Mouse (Mus musculus): ENCODE measurements at regions not wholly inside any gene's neighbourhood (a gene's known extent, or its start where the extent isn't known, plus 50 kb on each side); places are given as distances from the start of the nearest gene placed in this dataset.

- no peak overlapping the region for H3K27ac ChIP-seq
- no peaks in the 10 kb centered on the region for H3K36me3 ChIP-seq (replicated peaks)
- 91% methylated on average over 12 of the region's 12 CpGs for WGBS
- H3K4me1 ChIP-seq = no peaks in the 10 kb centered on the region
- H3K4me3 ChIP-seq (replicated peaks) = no peak overlapping the region
- no peaks in the 10 kb centered on the region for H3K9me3 ChIP-seq
- no peak overlapping the region for H3K9ac ChIP-seq
- no peak for ATAC-seq (ENCODE audit: low FRiP score)
- H3K27me3 ChIP-seq = no peaks in the 10 kb centered on the region
- H3K4me2 ChIP-seq = no peak overlapping the region
Observed at GRCm38 (mm10) chr3:38131176-38131886, 353.3 kb downstream of the Ankrd50 start.

GRCm38 (mm10) chr3:38130088-38130487, 354.6 kb downstream of the Ankrd50 start:
- Histone ChIP-seq H3K36me3 (replicated peaks) (no peaks in the 10 kb centered on the region), H3K4me1 (no peaks in the 10 kb centered on the region), H3K9me3 (no peaks in the 10 kb centered on the region), H3K4me3 (replicated peaks) (no peak overlapping the region), H3K9ac (no peak overlapping the region), H3K27me3 (no peaks in the 10 kb centered on the region), H3K27ac (no peak overlapping the region), H3K4me2 (no peak overlapping the region)
- ATAC-seq (ENCODE audit: low FRiP score) = no peak
- 70% methylated on average over 1 of the region's 1 CpGs for WGBS

DNA sequence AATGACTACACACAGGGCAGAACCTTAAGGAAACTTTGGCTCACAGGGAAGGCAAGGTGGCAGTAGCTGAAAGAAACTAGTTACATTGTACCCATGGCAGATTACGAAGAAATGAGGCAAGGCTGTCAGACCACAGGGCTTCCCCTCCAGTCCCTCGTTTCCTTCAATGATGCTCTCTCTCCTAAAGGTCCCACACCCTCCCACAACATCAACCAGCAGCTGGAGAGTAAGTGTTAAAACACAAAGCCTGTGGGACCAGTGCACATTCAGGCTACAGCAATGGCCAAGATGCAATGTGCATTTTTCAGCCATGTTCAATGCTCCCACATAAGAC, 355.5 kb downstream of the Ankrd50 start:
- Histone ChIP-seq H3K4me3 (replicated peaks) (no peak overlapping the region), H3K9ac (no peak overlapping the region), H3K36me3 (replicated peaks) (no peaks in the 10 kb centered on the region), H3K27ac (no peak overlapping the region), H3K27me3 (no peaks in the 10 kb centered on the region), H3K4me2 (no peak overlapping the region), H3K4me1 (no peaks in the 10 kb centered on the region), H3K9me3 (no peaks in the 10 kb centered on the region)
- no peak for ATAC-seq (ENCODE audit: low FRiP score)
- WGBS = 81% methylated on average over 2 of the region's 2 CpGs

DNA sequence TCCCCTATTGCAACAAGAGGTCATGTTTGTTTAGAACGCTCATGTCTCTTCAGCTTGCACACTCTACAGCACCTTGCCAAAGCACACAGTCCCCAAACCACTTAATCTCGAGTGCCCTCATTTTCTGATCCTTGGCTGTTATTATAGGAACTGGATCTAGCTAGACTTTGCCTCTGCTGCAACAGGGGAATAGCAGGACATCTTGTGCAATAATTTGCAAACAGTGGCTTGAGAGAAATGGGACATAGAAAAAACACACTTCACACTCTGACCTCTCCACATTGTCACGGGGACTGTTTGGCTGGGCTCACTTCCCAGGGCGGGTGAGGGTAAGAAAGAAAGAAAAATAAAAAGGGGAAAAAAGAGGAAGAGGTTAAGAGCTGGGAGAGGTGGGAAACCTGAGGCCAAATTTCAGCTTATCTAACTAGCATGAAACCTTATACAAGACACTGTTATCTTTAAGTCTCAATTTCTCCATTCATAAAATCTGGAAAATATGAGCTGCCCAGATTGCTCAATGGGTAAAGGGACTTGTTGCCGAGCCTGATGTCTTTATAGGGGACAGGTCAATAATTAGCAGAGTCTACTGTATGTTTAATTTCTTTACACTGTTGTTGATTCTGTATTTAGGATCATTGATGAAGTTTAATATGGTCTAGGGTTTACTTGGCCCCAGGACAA, 356.0 kb downstream of the Ankrd50 start:
- 79% methylated on average over 5 of the region's 5 CpGs for WGBS
- ATAC-seq (ENCODE audit: low FRiP score) = no peak

GRCm38 (mm10) chr3:38116071-38116787, 368.4 kb downstream of the Ankrd50 start:
- Histone ChIP-seq H3K9ac (no peak overlapping the region), H3K9me3 (no peaks in the 10 kb centered on the region), H3K4me1 (no peaks in the 10 kb centered on the region), H3K36me3 (replicated peaks) (no peaks in the 10 kb centered on the region), H3K4me2 (no peak overlapping the region), H3K27ac (no peak overlapping the region), H3K4me3 (replicated peaks) (no peak overlapping the region), H3K27me3 (no peaks in the 10 kb centered on the region)
- WGBS = 78% methylated on average over 7 of the region's 7 CpGs
- ATAC-seq (ENCODE audit: low FRiP score) = no peak

More for the DNA sequence above, 356.0 kb downstream of the Ankrd50 start:
- H3K9me3 ChIP-seq = no peaks in the 10 kb centered on the region
- H3K4me2 ChIP-seq = no peak overlapping the region
- no peaks in the 10 kb centered on the region for H3K27me3 ChIP-seq
- H3K36me3 ChIP-seq (replicated peaks) = no peaks in the 10 kb centered on the region
- no peak overlapping the region for H3K27ac ChIP-seq
- no peaks in the 10 kb centered on the region for H3K4me1 ChIP-seq
- H3K9ac ChIP-seq = no peak overlapping the region
- no peak overlapping the region for H3K4me3 ChIP-seq (replicated peaks)

- Histone ChIP-seq H3K27me3 (no peaks in the 10 kb centered on the region), H3K9ac (no peak overlapping the region), H3K4me3 (replicated peaks) (no peak overlapping the region), H3K4me2 (no peak overlapping the region), H3K27ac (no peak overlapping the region), H3K9me3 (no peaks in the 10 kb centered on the region), H3K4me1 (no peaks in the 10 kb centered on the region), H3K36me3 (replicated peaks) (no peaks in the 10 kb centered on the region)
- ATAC-seq (ENCODE audit: low FRiP score) = no peak
- 82% methylated on average over 3 of the region's 3 CpGs for WGBS
Observed at GRCm38 (mm10) chr3:38112568-38112967, 372.1 kb downstream of the Ankrd50 start.

DNA sequence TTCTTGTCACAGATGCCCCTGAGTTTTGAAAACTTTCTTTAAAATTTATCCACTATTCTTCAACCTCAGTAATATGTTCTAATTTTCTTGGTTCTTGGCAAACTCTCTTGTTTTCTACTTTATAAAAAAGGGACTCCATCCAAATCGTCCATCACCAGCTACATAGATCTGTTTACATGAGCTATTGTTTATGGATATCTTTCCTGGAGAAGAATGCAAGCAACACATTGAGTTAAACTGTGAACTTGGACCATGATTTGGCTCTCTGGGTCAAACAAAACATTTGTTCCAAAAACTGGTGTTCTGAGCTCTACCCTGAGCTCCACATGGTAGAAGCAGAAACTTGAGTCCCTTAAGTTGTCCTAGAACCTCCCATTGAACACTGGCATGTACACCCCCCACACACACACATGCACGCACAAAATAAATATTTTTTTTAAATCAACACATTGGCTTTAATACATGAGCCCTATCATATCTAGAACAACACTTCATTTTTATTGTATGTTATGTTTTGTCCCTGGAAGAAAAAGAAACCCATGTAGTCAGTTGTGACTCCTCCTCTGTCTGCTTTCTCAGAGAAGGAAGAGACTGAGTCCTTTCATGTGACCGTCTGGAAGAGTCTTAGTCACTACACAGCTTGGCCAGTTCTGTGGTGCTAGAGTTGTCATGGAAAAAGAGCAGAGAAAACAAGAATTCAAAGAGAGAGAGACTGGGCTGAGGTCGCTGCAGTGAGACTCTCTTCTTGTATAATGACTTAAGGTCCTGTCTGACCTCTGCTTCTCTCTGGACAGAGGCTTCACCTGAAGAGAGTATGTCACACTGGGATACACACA, 379.4 kb downstream of the Ankrd50 start:
- H3K27me3 ChIP-seq = no peaks in the 10 kb centered on the region
- H3K4me3 ChIP-seq (replicated peaks) = no peak overlapping the region
- no peak overlapping the region for H3K27ac ChIP-seq
- no peaks in the 10 kb centered on the region for H3K36me3 ChIP-seq (replicated peaks)
- H3K9me3 ChIP-seq = no peaks in the 10 kb centered on the region
- no peaks in the 10 kb centered on the region for H3K4me1 ChIP-seq
- no peak overlapping the region for H3K4me2 ChIP-seq
- 86% methylated on average over 4 of the region's 4 CpGs for WGBS
- ATAC-seq (ENCODE audit: low FRiP score) = no peak
- no peak overlapping the region for H3K9ac ChIP-seq

- H3K4me1 ChIP-seq = no peaks in the 10 kb centered on the region
- no peaks in the 10 kb centered on the region for H3K9me3 ChIP-seq
- no peaks in the 10 kb centered on the region for H3K36me3 ChIP-seq (replicated peaks)
- no peak overlapping the region for H3K4me3 ChIP-seq (replicated peaks)
- H3K9ac ChIP-seq = no peak overlapping the region
- no peak for ATAC-seq (ENCODE audit: low FRiP score)
- H3K27me3 ChIP-seq = no peaks in the 10 kb centered on the region
- 91% methylated on average over 3 of the region's 3 CpGs for WGBS
- H3K27ac ChIP-seq = no peak overlapping the region
- no peak overlapping the region for H3K4me2 ChIP-seq
Observed at GRCm38 (mm10) chr3:38104418-38104817, 380.1 kb upstream of the Gm5148 start.

DNA sequence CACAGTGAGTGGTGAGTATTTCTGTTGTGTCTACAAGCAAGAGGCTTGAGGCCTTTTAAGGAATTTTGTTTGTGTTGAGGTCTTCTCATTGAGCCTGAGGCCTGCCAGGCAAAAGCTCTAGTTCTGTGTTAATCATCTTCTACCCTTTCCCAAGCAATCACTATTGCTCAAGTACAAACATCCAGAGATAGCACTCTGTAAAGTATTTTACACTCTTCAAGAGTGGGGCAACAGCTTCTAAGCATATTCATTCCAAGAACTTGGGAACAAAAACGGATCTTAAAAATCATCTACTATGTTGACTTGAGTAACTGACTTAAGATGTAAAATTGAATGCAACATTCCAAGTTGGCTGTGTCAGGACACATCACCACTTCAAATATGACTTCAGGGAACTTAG, 378.7 kb upstream of the Gm5148 start:
- H3K9me3 ChIP-seq = no peaks in the 10 kb centered on the region
- H3K4me2 ChIP-seq = no peak overlapping the region
- no peak for ATAC-seq (ENCODE audit: low FRiP score)
- no peak overlapping the region for H3K4me3 ChIP-seq (replicated peaks)
- H3K36me3 ChIP-seq (replicated peaks) = no peaks in the 10 kb centered on the region
- no peak overlapping the region for H3K9ac ChIP-seq
- H3K27me3 ChIP-seq = no peaks in the 10 kb centered on the region
- H3K4me1 ChIP-seq = no peaks in the 10 kb centered on the region
- WGBS = 83% methylated on average over 1 of the region's 1 CpGs
- no peak overlapping the region for H3K27ac ChIP-seq

DNA sequence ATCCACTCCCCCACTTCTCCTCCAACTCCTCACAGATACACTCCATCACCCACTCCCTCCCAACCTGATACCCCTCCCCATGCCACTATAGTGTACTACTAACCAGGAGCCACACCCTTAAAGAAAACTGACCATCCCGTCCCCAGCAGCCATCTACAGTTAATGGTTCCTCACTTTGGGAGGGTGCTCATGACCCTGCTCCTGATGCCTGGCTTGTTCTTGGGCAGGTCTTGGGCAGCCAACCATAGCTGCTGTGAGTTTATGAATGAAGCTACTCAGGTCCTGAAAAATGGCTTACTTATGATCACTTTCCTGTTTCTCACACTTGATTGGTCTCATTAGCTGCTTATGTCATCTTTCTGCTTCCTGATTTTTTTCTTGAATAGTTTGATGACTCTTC, 377.9 kb upstream of the Gm5148 start:
- H3K36me3 ChIP-seq (replicated peaks) = no peaks in the 10 kb centered on the region
- H3K4me3 ChIP-seq (replicated peaks) = no peak overlapping the region
- 89% methylated on average over 1 of the region's 1 CpGs for WGBS
- no peak for ATAC-seq (ENCODE audit: low FRiP score)
- H3K27ac ChIP-seq = no peak overlapping the region
- H3K9ac ChIP-seq = no peak overlapping the region
- no peaks in the 10 kb centered on the region for H3K4me1 ChIP-seq
- no peaks in the 10 kb centered on the region for H3K9me3 ChIP-seq
- H3K27me3 ChIP-seq = no peaks in the 10 kb centered on the region
- no peak overlapping the region for H3K4me2 ChIP-seq

DNA sequence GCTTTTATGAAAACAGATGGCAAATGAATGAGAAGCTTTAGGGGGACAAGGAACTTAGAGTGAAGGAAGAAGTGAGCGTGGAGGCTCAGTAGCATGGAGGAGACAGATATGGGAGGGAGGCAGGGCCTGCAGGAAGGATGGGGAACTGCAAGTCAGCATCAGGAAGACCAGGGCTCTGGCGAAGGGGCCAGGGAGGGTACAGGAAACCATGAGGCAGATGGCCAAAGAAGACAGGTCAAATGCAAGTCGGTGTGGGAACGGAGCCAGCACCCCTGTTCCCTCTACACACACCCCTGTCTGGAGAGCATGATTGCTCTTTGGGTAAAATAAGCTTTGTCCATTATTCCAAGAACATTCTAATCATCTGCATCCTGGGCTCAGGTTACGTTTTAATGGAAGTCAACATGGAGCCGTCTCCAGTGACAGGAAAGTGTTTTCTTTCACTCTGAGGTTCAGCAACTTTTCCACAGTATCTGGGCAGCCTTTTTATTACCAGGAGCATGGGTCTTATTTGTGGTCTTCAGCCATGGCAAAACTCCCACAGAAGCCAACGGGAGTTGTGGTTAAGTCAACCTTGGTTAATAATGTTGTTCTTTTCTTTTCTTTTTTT, 370.2 kb upstream of the Gm5148 start:
- Histone ChIP-seq H3K4me3 (replicated peaks) (no peak overlapping the region), H3K9me3 (no peaks in the 10 kb centered on the region), H3K9ac (no peak overlapping the region), H3K36me3 (replicated peaks) (no peaks in the 10 kb centered on the region), H3K27me3 (no peaks in the 10 kb centered on the region), H3K27ac (no peak overlapping the region), H3K4me1 (no peaks in the 10 kb centered on the region; the same call in 1 of the 2 replicates), H3K4me2 (no peak overlapping the region)
- ATAC-seq (ENCODE audit: low FRiP score) = no peak
- WGBS = 83% methylated on average over 7 of the region's 7 CpGs

DNA sequence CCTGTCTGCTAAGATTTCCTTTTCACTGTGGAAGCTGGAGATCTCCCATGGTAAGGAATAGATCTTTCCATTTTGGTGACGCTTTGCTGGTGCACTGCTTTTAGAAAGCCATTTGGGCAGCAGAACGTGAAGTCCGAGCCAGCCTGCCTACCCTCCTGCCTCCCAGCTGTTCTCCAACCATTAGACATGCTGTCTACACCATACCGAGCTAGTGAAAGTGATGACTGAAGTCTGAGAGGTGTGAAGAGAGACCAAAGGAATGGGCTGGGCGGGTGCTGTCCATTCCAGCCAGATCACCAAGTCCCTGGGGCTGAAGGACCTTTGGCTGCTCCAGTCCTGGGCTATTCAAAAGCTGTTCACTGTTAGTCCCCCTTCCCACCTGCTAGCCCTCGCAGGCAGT, 360.3 kb upstream of the Gm5148 start:
- no peak for ATAC-seq (ENCODE audit: low FRiP score)
- Histone ChIP-seq H3K4me2 (no peak overlapping the region), H3K9ac (no peak overlapping the region), H3K36me3 (replicated peaks) (no peaks in the 10 kb centered on the region), H3K27ac (no peak overlapping the region), H3K9me3 (no peaks in the 10 kb centered on the region), H3K4me1 (no peaks in the 10 kb centered on the region), H3K4me3 (replicated peaks) (no peak overlapping the region), H3K27me3 (no peaks in the 10 kb centered on the region)
- 86% methylated on average over 6 of the region's 6 CpGs for WGBS
